ENCODE assay signal across 13 mouse cellular contexts in the genomic region with DNA sequence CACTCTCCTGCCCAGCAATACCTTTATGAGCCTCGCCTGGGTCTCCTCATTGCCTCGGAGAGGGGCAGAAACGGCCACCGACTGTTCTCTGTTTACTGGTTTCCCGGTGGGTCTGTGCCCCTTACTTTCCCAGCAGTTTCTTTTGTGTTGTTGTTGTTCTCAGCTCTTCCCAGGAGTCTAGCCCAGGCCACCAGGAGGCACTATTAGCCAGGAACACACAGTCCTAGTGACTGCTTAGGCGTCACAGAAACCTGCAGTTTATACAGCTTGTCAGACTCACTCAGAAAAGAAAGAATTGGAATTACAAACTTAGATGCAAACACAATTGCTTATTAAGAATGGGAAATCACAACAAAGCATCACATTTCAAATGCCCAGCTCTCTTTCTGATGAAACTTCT. TPM values are rescaled to one million over a fixed set of nuclear protein-coding genes. Genes with fewer than 3 reads are reported as not detected.
DNase-seq lines count a peak whose midpoint lies in the region; ATAC-seq and TF ChIP-seq lines count a peak whose summit lies in the region.
"Had no signal": no experiment of that assay in that cellular context is flagged by ENCODE, and none has a peak within 500 bp of the region (broad histone marks: within the 10 kb centered on the region; RNA-seq: fewer than 3 reads in every experiment).

No protein-coding gene starts in this region.

- peak overlapping the region; percentile 60 for H3K27ac ChIP-seq in forebrain, embryonic 10.5 days
- no peak overlapping the region for H3K27ac ChIP-seq in forebrain, embryonic 15.5 days (replicated peaks)
- H3K27ac ChIP-seq in MEL (ENCODE audit: control insufficient read depth, low read depth, low read length) = no peak overlapping the region
- H3K27ac ChIP-seq in kidney, embryonic 16.5 days (ENCODE audit: low read length) = no peak overlapping the region
- H3K27ac ChIP-seq: embryonic facial prominence, embryonic 12.5 days had no signal

- no peak for DNase-seq in forebrain, embryonic 10.5 days (ENCODE audit: extremely low spot score, low spot score)
- DNase-seq in lung, adult 2 months = no peak
- no peak for DNase-seq in lung, postnatal 10 days
- no peak for DNase-seq in MEL (ENCODE audit: low read depth, low spot score)
- DNase-seq in retina, embryonic 14.5 days (ENCODE audit: low spot score) = no peak
- DNase-seq in layer of hippocampus, adult 18-20 months (ENCODE audit: low spot score in 2 of 2) = no peak
- DNase-seq: gastrocnemius, postnatal 36 days had no signal

- 65% methylated on average over 6 of the region's 6 CpGs for WGBS in forebrain, embryonic 10.5 days
- 58% methylated on average over 6 of the region's 6 CpGs for whole genome bisulfite sequencing in forebrain, embryonic 15.5 days
- 67% methylated on average over 6 of the region's 6 CpGs for WGBS in lung, adult 2 months
- 80% methylated on average over 6 of the region's 6 CpGs for WGBS in kidney, embryonic 16.5 days

- no peaks in the 10 kb centered on the region for H3K27me3 ChIP-seq in forebrain, embryonic 10.5 days (ENCODE audit: poor library complexity, severe bottlenecking)
- no peaks in the 10 kb centered on the region for H3K27me3 ChIP-seq in forebrain, embryonic 15.5 days
- H3K27me3 ChIP-seq in MEL (ENCODE audit: control insufficient read depth in 1 of 2, insufficient read depth in 2 of 2, low read length in 2 of 2) = peaks cover 0 to 2% of the 10 kb centered on the region in 2 experiments; a peak in 1 of 4 replicates
- no peaks in the 10 kb centered on the region for H3K27me3 ChIP-seq in kidney, embryonic 16.5 days (ENCODE audit: insufficient read depth, low read length)
- H3K27me3 ChIP-seq: embryonic facial prominence, embryonic 12.5 days had no signal

- no peak for TF ChIP-seq EP300 in MEL (IDR thresholded peaks at IDR 0.05; ENCODE audit: low read depth in 1 of 2, low read length in 2 of 2)

- TF ChIP-seq POLR2A in lung, adult 2 months (IDR thresholded peaks at IDR 0.05; ENCODE audit: borderline replicate concordance, extremely low read depth, low read depth, low read length) = no peak
- no peak for TF ChIP-seq POLR2A in MEL (IDR thresholded peaks at IDR 0.05; ENCODE audit: control insufficient read depth in 1 of 2, insufficient read depth in 1 of 2, low read depth in 1 of 2, low read length in 2 of 2, poor library complexity in 1 of 2)

- H3K4me1 ChIP-seq in forebrain, embryonic 10.5 days = peaks cover 12% of the 10 kb centered on the region
- H3K4me1 ChIP-seq in forebrain, embryonic 15.5 days = peaks cover 8% of the 10 kb centered on the region
- H3K4me1 ChIP-seq in lung, adult 2 months (ENCODE audit: control insufficient read depth, insufficient read depth, low read length) = no peaks in the 10 kb centered on the region
- no peaks in the 10 kb centered on the region for H3K4me1 ChIP-seq in MEL (ENCODE audit: control insufficient read depth in 1 of 2, insufficient read depth in 2 of 2, low read length in 2 of 2)
- H3K4me1 ChIP-seq in kidney, embryonic 16.5 days (ENCODE audit: insufficient read depth, low read length) = peaks cover 7% of the 10 kb centered on the region
- H3K4me1 ChIP-seq: embryonic facial prominence, embryonic 12.5 days; megakaryocyte, embryonic 14.5 days had no signal

- no peak overlapping the region for H3K9ac ChIP-seq in forebrain, embryonic 15.5 days (replicated peaks)
- H3K9ac ChIP-seq in MEL (ENCODE audit: control insufficient read depth, low read depth, low read length, poor library complexity, severe bottlenecking) = no peak overlapping the region
- no peak overlapping the region for H3K9ac ChIP-seq in kidney, embryonic 16.5 days (replicated peaks; ENCODE audit: low read length)
- H3K9ac ChIP-seq: embryonic facial prominence, embryonic 12.5 days had no signal

- TF ChIP-seq CTCF in lung, adult 2 months (IDR thresholded peaks at IDR 0.05; ENCODE audit: insufficient read depth, low read length) = 0 out of 2 replicates have a peak, but pooled peaks have one; percentile 6
- TF ChIP-seq CTCF in MEL (IDR thresholded peaks at IDR 0.05 in 2 of 3, conservative IDR thresholded peaks at IDR 0.05 in 1 of 3; ENCODE audit: control insufficient read depth in 1 of 3, insufficient read depth in 1 of 3, low read depth in 2 of 3, low read length in 3 of 3, poor library complexity in 1 of 3, severe bottlenecking in 1 of 3) = peak in 2 of 3 experiments; percentile 11 to 12; a peak in 3 of 6 replicates

- ATAC-seq in forebrain, embryonic 15.5 days (replicated peaks) = no peak
- peak; percentile 55; the same call in 1 of the 2 replicates for ATAC-seq in kidney, embryonic 16.5 days (ENCODE audit: low FRiP score, low TSS enrichment)

- no peak overlapping the region for H3K4me3 ChIP-seq in forebrain, embryonic 10.5 days
- H3K4me3 ChIP-seq in forebrain, embryonic 15.5 days = no peak overlapping the region
- H3K4me3 ChIP-seq in lung, adult 2 months (replicated peaks; ENCODE audit: extremely low read depth, low read depth, low read length) = no peak overlapping the region
- no peak overlapping the region for H3K4me3 ChIP-seq in MEL (ENCODE audit: control insufficient read depth in 1 of 2, insufficient read depth in 1 of 2, low read depth in 2 of 2, low read length in 2 of 2)
- H3K4me3 ChIP-seq in kidney, embryonic 16.5 days (ENCODE audit: low read length) = no peak overlapping the region
- H3K4me3 ChIP-seq: embryonic facial prominence, embryonic 12.5 days; megakaryocyte, embryonic 14.5 days had no signal

- H3K9me3 ChIP-seq in forebrain, embryonic 10.5 days = no peaks in the 10 kb centered on the region; the same call in 1 of the 2 replicates
- no peaks in the 10 kb centered on the region for H3K9me3 ChIP-seq in forebrain, embryonic 15.5 days
- no peaks in the 10 kb centered on the region for H3K9me3 ChIP-seq in MEL (replicated peaks; ENCODE audit: insufficient read depth, low read length)
- 0 out of 2 replicates have a peak, but pooled peaks cover 3% of the 10 kb centered on the region for H3K9me3 ChIP-seq in kidney, embryonic 16.5 days (ENCODE audit: low read length)
- H3K9me3 ChIP-seq: embryonic facial prominence, embryonic 12.5 days had no signal

- no peak; the same call in 1 of the 2 replicates for TF ChIP-seq RAD21 in MEL (IDR thresholded peaks at IDR 0.05; ENCODE audit: low read depth, low read length)

- no peaks in the 10 kb centered on the region for H3K36me3 ChIP-seq in forebrain, embryonic 10.5 days (replicated peaks)
- H3K36me3 ChIP-seq in forebrain, embryonic 15.5 days = no peaks in the 10 kb centered on the region
- H3K36me3 ChIP-seq in MEL (ENCODE audit: control insufficient read depth in 1 of 2, insufficient read depth in 2 of 2, low read length in 2 of 2) = no peaks in the 10 kb centered on the region
- no peaks in the 10 kb centered on the region for H3K36me3 ChIP-seq in kidney, embryonic 16.5 days (ENCODE audit: insufficient read depth, low read length)
- H3K36me3 ChIP-seq: embryonic facial prominence, embryonic 12.5 days had no signal

- no peaks in the 10 kb centered on the region for H3K79me2 ChIP-seq in MEL (ENCODE audit: control insufficient read depth, insufficient read depth, low read length, poor library complexity)

- H3K4me2 ChIP-seq in forebrain, embryonic 15.5 days (replicated peaks) = no peak overlapping the region
- H3K4me2 ChIP-seq in kidney, embryonic 16.5 days (replicated peaks; ENCODE audit: low read depth, low read length) = no peak overlapping the region
- H3K4me2 ChIP-seq: embryonic facial prominence, embryonic 12.5 days had no signal

TF ChIP-seq in MEL, 35 proteins besides CTCF, POLR2A, EP300 and RAD21:
- TF ChIP-seq SMC3 (IDR thresholded peaks at IDR 0.05; ENCODE audit: low read depth, low read length) (peak; percentile 15; the same call in 1 of the 2 replicates), MYC (IDR thresholded peaks at IDR 0.05; ENCODE audit: low read depth, low read length) (no peak)
TF ChIP-seq in MEL: peak in this region for 1.

RNA-seq across cellular contexts. Expression of gene Erich6b, which starts 0.7 kb away (rescaled TPM):
- not detected in 2 replicates for polyA plus RNA-seq in forebrain, embryonic 10.5 days (2016; fragmentation: Nextera tagmentation; extraction: Ambion mirVana)
- not detected in 2 replicates for polyA plus RNA-seq in forebrain, embryonic 15.5 days (2015; fragmentation: Nextera tagmentation; extraction: Ambion mirVana)
- not detected in 2 replicates for polyA plus RNA-seq in lung, adult 2 months (2012; rRNA removed)
- not detected in 2 replicates for total RNA-seq in MEL (2012; rRNA removed)
- not detected for polyA plus RNA-seq in MEL (2012; ENCODE audit: insufficient read depth in 1 of 2, insufficient read length in 2 of 2, low read depth in 1 of 2, low replicate concordance in 2 of 2, missing spikeins in 1 of 2)
- 0.21 and 0.25 TPM in 2 replicates for polyA plus RNA-seq in kidney, embryonic 16.5 days (2015; fragmentation: Nextera tagmentation; extraction: Ambion mirVana)
- total RNA-seq in layer of hippocampus, adult 18-20 months (2021) = not detected
- total RNA-seq: gastrocnemius, postnatal 36 days; heart, postnatal 4 days; left cerebral cortex, postnatal 4 days had no signal
- polyA plus RNA-seq: embryonic facial prominence, embryonic 12.5 days had no signal

RNA-seq across cellular contexts. Expression of gene Spert, which starts 48.5 kb away (rescaled TPM):
- not detected in 2 replicates for polyA plus RNA-seq in forebrain, embryonic 10.5 days (2016; fragmentation: Nextera tagmentation; extraction: Ambion mirVana)
- polyA plus RNA-seq in forebrain, embryonic 15.5 days (2015; fragmentation: Nextera tagmentation; extraction: Ambion mirVana) = not detected in 2 replicates
- 0.08 TPM in 1 of 2 replicates, not detected in the other for polyA plus RNA-seq in lung, adult 2 months (2012; rRNA removed)
- total RNA-seq in MEL (2012; rRNA removed) = not detected in 2 replicates
- under 1 TPM in 1 of 2 experiments, not detected in 1; 0.04 TPM for polyA plus RNA-seq in MEL (2012; ENCODE audit: insufficient read depth in 1 of 2, insufficient read length in 2 of 2, low read depth in 1 of 2, low replicate concordance in 2 of 2, missing spikeins in 1 of 2)
- not detected in 2 replicates for polyA plus RNA-seq in kidney, embryonic 16.5 days (2015; fragmentation: Nextera tagmentation; extraction: Ambion mirVana)
- total RNA-seq in layer of hippocampus, adult 18-20 months (2021) = not detected
- total RNA-seq: gastrocnemius, postnatal 36 days; heart, postnatal 4 days; left cerebral cortex, postnatal 4 days had no signal
- polyA plus RNA-seq: embryonic facial prominence, embryonic 12.5 days had no signal
